Mouse (Mus musculus) B cell, adult 62 days (primary cell): ENCODE data around the gene Cltrn. TPM values are rescaled to one million over a fixed set of nuclear protein-coding genes. Genes with fewer than 3 reads are reported as not detected.

Source experiments
- total RNA-seq: library from RNA; stranded (reverse); gene quantifications from 4 replicates; pipeline ENCODE4 v1.2.4, GENCODE M21; 2023

Gene Cltrn
- not detected in 4 replicates for total RNA-seq

DNA sequence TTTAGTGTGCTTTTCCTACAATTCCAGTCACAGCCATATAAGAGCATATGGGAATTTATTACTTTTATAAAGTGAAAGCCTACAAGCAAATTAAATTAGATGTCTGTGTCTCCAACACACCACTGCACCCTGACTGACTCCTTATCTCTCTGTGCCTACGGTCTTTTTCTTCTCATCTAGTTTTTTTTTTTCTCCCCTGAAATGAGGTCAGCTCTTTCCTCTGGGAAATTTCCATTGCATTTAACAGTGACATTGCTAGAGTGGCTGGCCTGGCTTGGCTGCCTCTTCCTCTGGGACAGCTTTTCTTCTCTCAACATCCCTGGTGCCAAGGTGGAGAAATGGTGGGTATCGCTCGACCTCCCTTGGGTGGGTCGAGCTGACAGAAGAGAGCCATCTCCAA lies at the start of gene Cltrn:
Gene Cltrn, plus strand, starts transcription at position 249 of the 400 bp plus-strand sequence.

DNA sequence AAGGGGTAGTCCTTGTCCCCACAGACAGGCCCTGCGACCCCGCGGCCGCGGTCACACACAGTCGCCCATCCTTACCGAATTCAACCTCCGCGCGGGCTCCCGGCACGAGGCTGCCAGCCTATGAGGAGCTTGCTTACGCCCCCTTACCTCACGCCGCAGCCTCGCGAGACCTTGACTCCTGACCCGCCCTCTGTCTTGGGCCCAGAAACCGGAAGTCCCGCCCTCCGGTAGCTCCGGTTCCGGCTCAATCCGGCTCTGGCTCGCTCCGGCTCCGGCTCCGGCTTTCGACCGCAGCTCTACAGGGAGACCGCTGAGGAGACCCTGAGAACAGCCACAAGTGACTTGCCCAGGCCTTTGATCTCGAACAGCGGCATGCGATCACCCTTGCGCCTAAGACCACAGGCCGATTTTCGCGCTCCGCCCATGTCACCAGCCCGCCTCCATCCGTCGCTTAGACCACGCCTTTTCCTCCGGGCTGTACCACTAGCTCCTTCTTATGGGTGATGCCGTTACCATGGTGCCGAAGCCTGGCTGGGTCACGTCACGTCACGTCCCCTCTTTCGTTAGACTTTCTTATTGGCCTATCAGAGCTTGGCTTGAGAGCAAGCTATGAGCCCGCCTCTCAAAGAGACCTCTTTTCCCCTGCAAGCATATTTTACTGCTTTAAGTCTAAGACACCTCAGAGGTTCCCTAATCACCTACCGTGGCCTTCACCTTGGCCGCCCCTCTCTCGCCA lies 12.4 kb upstream of the Cltrn start, which contains the start of gene Siah1b:
Gene Siah1b, minus strand, starts transcription at position 454 of the 736 bp plus-strand sequence.

GRCm38 (mm10) chrX:164139032-164139431 lies 50.4 kb downstream of the Cltrn start, which contains the start of gene Ace2:
Ace2 (plus strand) TSS chrX:164139332.

Other genes with a start within 250 kb of the Cltrn start
- 16.7 to 21.3 TPM (median 18.4 TPM) in 4 replicates for gene Ap1s2, start 179.8 kb upstream of the Cltrn start, total RNA-seq
- 69.6 to 96.6 TPM (median 86.6 TPM) in 4 replicates for gene Zrsr2, start 130.2 kb upstream of the Cltrn start, total RNA-seq
- gene Car5b, start 60.8 kb upstream of the Cltrn start, total RNA-seq: 0.15 to 0.22 TPM in 2 of 4 replicates, not detected in the others
- 15.4 to 20.7 TPM (median 17.7 TPM) in 4 replicates for gene Siah1b, start 12.3 kb upstream of the Cltrn start, total RNA-seq
- gene Ace2, start 50.5 kb downstream of the Cltrn start, total RNA-seq: not detected in 4 replicates
- not detected in 4 replicates for gene Bmx, start 169.4 kb downstream of the Cltrn start, total RNA-seq
- gene Pir, start 180.5 kb downstream of the Cltrn start, total RNA-seq: 0.22 TPM in 1 of 4 replicates, not detected in the others